Mouse (Mus musculus) embryonic facial prominence, embryonic 13.5 days (tissue): Measurements from ENCODE around the gene Celsr2. TPM values are rescaled to one million over a fixed set of nuclear protein-coding genes. Genes with fewer than 3 reads are reported as not detected.
A peak's percentile ranks its signal among the peaks of the same experiment; 100 is the strongest.

Experiments used
- ATAC-seq: fragments of 200-750 bp; cut with Nextera tagmentation; 2 replicates; pipeline ENCODE4 v1.8.0; 2017; ENCODE audit warnings: low read depth; ENCODE audit not compliant: insufficient number of reproducible peaks, insufficient read depth, low FRiP score, low TSS enrichment
- H3K27ac ChIP-seq: fragments of 300-500 bp; sonication (generic); 2 replicates; pipeline ENCODE4 v1.5.1; 2015; ENCODE audit warnings: moderate library complexity, mild to moderate bottlenecking, inconsistent platforms
- H3K27me3 ChIP-seq: fragments of 300-500 bp; sonication (generic); 2 replicates; pipeline ENCODE4 v1.6.1; 2015; ENCODE audit warnings: mild to moderate bottlenecking, inconsistent platforms
- H3K36me3 ChIP-seq: fragments of 300-500 bp; sonication (generic); 2 replicates; pipeline ENCODE4 v1.6.1; 2015; ENCODE audit warnings: mild to moderate bottlenecking, inconsistent platforms
- H3K4me1 ChIP-seq: fragments of 300-500 bp; sonication (generic); 2 replicates; pipeline ENCODE4 v1.6.1; 2015; ENCODE audit warnings: inconsistent platforms
- H3K4me2 ChIP-seq: fragments of 300-500 bp; sonication (generic); 2 replicates; pipeline ENCODE4 v1.6.1; 2015; ENCODE audit warnings: moderate library complexity, mild to moderate bottlenecking, inconsistent platforms
- H3K4me3 ChIP-seq: fragments of 300-500 bp; sonication (generic); 2 replicates; pipeline ENCODE4 v1.5.1; 2015; ENCODE audit warnings: mild to moderate bottlenecking, inconsistent platforms
- H3K9ac ChIP-seq: fragments of 300-500 bp; sonication (generic); 2 replicates; pipeline ENCODE4 v1.6.1; 2015; ENCODE audit warnings: mild to moderate bottlenecking, inconsistent platforms
- H3K9me3 ChIP-seq: fragments of 300-500 bp; sonication (generic); 2 replicates; pipeline ENCODE4 v1.6.1; 2016; ENCODE audit warnings: inconsistent platforms
- WGBS: fragments of 180-500 bp; shearing (Covaris S2); methylation state at CpG from one replicate; pipeline ENCODE4 v1.1.7; 2015; ENCODE audit warnings: mixed read lengths; 5-methylcytosine and 5-hydroxymethylcytosine counted together
- polyA plus RNA-seq: library from polyadenylated mRNA; unstranded; fragments of >200 nt; fragmentation: Nextera tagmentation; extraction: Ambion mirVana; gene quantifications from 2 replicates; pipeline ENCODE4 v1.2.1, GENCODE M21; 2015

The Celsr2 gene
- polyA plus RNA-seq, 1 experiment from 2014 or later, result 11.5 TPM

- Histone ChIP-seq H3K9ac (no peak overlapping the region), H3K4me2 (no peak overlapping the region), H3K27me3 (no peaks in the 10 kb centered on the region), H3K4me3 (no peak overlapping the region), H3K36me3 (no peaks in the 10 kb centered on the region), H3K27ac (peak overlapping the region; percentile 22; the same call in 1 of the 2 replicates), H3K4me1 (peaks cover 9% of the 10 kb centered on the region), H3K9me3 (no peaks in the 10 kb centered on the region)
- WGBS, result 51% methylated on average over 3 of the region's 3 CpGs
- ATAC-seq, result no peak
These were observed 43.1 kb downstream of the Celsr2 start for GRCm38 (mm10) chr3:108372274-108372673.

DNA sequence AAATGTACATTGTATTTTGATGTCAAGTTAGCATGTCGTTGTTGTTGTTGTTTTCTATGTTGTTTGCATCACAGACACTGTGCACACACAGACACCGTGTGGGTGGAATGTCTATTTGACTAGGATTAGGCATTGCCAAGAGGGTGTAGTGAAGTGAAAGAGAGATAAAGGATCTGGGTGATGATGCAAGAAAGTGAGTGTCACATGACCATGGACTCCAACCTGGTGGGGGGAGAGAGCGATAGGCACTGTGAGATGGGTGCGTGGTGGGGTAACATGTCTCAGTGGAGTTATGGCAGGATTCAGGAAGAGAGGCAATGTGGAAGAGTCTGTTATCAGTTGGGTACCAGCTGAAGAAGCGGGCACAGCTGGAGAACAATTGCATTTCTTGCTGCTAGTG, 46.6 kb downstream of the Celsr2 start:
- ATAC-seq, result no peak
- Histone ChIP-seq H3K36me3 (no peaks in the 10 kb centered on the region), H3K9ac (no peak overlapping the region), H3K27me3 (no peaks in the 10 kb centered on the region), H3K4me1 (peaks cover 14% of the 10 kb centered on the region), H3K4me3 (no peak overlapping the region), H3K27ac (no peak overlapping the region), H3K4me2 (no peak overlapping the region), H3K9me3 (no peaks in the 10 kb centered on the region)
- 81% methylated on average over 5 of the region's 5 CpGs for WGBS

GRCm38 (mm10) chr3:108367828-108368227, 47.5 kb downstream of the Celsr2 start:
- no peak overlapping the region for H3K4me2 ChIP-seq
- no peak for ATAC-seq
- 76% methylated on average over 3 of the region's 3 CpGs for WGBS

DNA sequence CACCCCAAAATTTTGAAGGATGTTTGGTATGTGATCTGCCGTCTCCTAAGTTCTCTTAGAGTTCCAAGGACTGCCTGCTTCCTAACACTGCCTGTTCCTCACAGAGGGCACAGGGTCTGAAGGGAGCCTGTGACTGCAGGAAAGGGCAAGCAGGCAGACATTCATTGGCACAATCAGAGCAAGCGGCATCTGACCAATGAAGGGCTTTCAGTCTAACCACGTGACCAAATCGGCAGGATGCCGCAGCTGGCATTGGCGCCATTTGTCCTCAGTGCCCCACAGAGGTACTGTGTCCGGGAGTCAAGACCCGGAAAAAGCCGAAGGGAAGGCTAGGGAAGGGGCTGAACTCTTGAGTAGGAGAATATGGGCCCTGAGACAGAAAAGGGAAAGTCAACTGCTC, 48.2 kb downstream of the Celsr2 start:
- Histone ChIP-seq H3K27me3 (no peaks in the 10 kb centered on the region), H3K4me1 (peaks cover 4% of the 10 kb centered on the region; the same call in 1 of the 2 replicates), H3K9me3 (no peaks in the 10 kb centered on the region), H3K9ac (no peak overlapping the region), H3K4me2 (no peak overlapping the region), H3K36me3 (no peaks in the 10 kb centered on the region), H3K27ac (no peak overlapping the region), H3K4me3 (no peak overlapping the region)
- WGBS, result 54% methylated on average over 9 of the region's 9 CpGs
- no peak for ATAC-seq

More at GRCm38 (mm10) chr3:108367828-108368227, 47.5 kb downstream of the Celsr2 start:
- no peak overlapping the region for H3K4me3 ChIP-seq
- no peaks in the 10 kb centered on the region for H3K36me3 ChIP-seq
- H3K4me1 ChIP-seq, result peaks cover 11% of the 10 kb centered on the region
- H3K27ac ChIP-seq, result no peak overlapping the region
- H3K27me3 ChIP-seq, result no peaks in the 10 kb centered on the region
- no peaks in the 10 kb centered on the region for H3K9me3 ChIP-seq
- H3K9ac ChIP-seq, result no peak overlapping the region

GRCm38 (mm10) chr3:108364270-108364995, 50.9 kb downstream of the Celsr2 start, which contains the start of gene Mybphl:
Gene Mybphl (plus strand): TSS chr3:108364911.
- Histone ChIP-seq H3K9me3 (no peaks in the 10 kb centered on the region), H3K27me3 (no peaks in the 10 kb centered on the region), H3K27ac (no peak within 1 kb of the TSS), H3K36me3 (no peaks in the 10 kb centered on the region), H3K4me3 (no peak within 1 kb of the TSS), H3K4me2 (no peak within 1 kb of the TSS), H3K4me1 (peaks cover 27% of the 10 kb centered on the region), H3K9ac (peak within 1 kb of the TSS; percentile 12; the same call in 1 of the 2 replicates)
- 72% methylated on average over 9 of the region's 9 CpGs for WGBS
- 0 out of 2 replicates have a peak, but pooled peaks have one; percentile 3 for ATAC-seq

GRCm38 (mm10) chr3:108363626-108364025, 51.7 kb downstream of the Celsr2 start:
- no peaks in the 10 kb centered on the region for H3K36me3 ChIP-seq
- no peak overlapping the region for H3K27ac ChIP-seq
- no peak overlapping the region for H3K4me3 ChIP-seq
- H3K27me3 ChIP-seq, result no peaks in the 10 kb centered on the region
- WGBS, result 71% methylated on average over 3 of the region's 3 CpGs
- no peak for ATAC-seq
- no peaks in the 10 kb centered on the region for H3K9me3 ChIP-seq
- H3K4me1 ChIP-seq, result peaks cover 27% of the 10 kb centered on the region
- H3K4me2 ChIP-seq, result no peak overlapping the region
- H3K9ac ChIP-seq, result no peak overlapping the region

DNA sequence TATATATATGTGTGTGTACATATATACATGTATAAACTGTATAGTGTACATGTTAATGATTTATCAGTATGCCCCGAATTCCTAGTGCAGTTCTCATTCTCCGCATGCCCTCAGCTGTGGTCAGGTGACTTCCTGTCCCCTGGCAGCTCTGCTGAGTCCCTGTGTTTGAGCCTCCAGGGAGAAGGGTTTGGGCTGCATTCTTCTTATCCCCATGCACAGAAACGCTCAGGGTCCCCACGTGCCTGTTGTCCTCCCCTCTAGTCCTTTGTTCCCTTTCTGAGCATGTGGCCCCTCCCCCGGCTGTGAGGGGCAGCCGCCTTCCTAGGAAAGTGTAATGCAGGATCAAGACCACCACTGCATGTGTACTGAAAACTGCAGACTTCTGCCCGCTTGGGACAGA, 54.5 kb downstream of the Celsr2 start:
- Histone ChIP-seq H3K27me3 (no peaks in the 10 kb centered on the region), H3K4me1 (peaks cover 27% of the 10 kb centered on the region), H3K36me3 (peaks cover 18% of the 10 kb centered on the region), H3K4me2 (peak overlapping the region; percentile 30; the same call in 1 of the 2 replicates), H3K9me3 (no peaks in the 10 kb centered on the region), H3K27ac (peak overlapping the region; percentile 78), H3K9ac (0 out of 2 replicates have a peak overlapping the region, but pooled peaks have one; percentile 22), H3K4me3 (no peak overlapping the region)
- no peak for ATAC-seq
- WGBS, result 11% methylated on average over 7 of the region's 7 CpGs

GRCm38 (mm10) chr3:108358445-108358844, 56.9 kb downstream of the Celsr2 start:
- 76% methylated on average over 6 of the region's 6 CpGs for WGBS
- no peak overlapping the region for H3K4me3 ChIP-seq
- no peak for ATAC-seq
- no peaks in the 10 kb centered on the region for H3K9me3 ChIP-seq
- H3K27me3 ChIP-seq, result no peaks in the 10 kb centered on the region
- no peak overlapping the region for H3K9ac ChIP-seq
- peaks cover 39% of the 10 kb centered on the region for H3K36me3 ChIP-seq
- no peak overlapping the region for H3K4me2 ChIP-seq
- no peak overlapping the region for H3K27ac ChIP-seq
- H3K4me1 ChIP-seq, result peaks cover 22% of the 10 kb centered on the region

- Histone ChIP-seq H3K4me2 (no peak overlapping the region), H3K27me3 (no peaks in the 10 kb centered on the region), H3K9me3 (no peaks in the 10 kb centered on the region), H3K9ac (no peak overlapping the region), H3K4me3 (no peak overlapping the region), H3K27ac (no peak overlapping the region), H3K36me3 (peaks cover 44% of the 10 kb centered on the region), H3K4me1 (peaks cover 22% of the 10 kb centered on the region)
- ATAC-seq, result no peak
- 91% methylated on average over 10 of the region's 10 CpGs for WGBS
These were observed 58.3 kb downstream of the Celsr2 start for GRCm38 (mm10) chr3:108357051-108357450.

GRCm38 (mm10) chr3:108355245-108355644, 60.1 kb downstream of the Celsr2 start:
- peaks cover 57% of the 10 kb centered on the region for H3K36me3 ChIP-seq
- H3K9ac ChIP-seq, result no peak overlapping the region
- WGBS, result 83% methylated on average over 3 of the region's 3 CpGs
- H3K27ac ChIP-seq, result no peak overlapping the region
- H3K27me3 ChIP-seq, result no peaks in the 10 kb centered on the region
- H3K4me1 ChIP-seq, result peaks cover 5% of the 10 kb centered on the region; the same call in 1 of the 2 replicates
- H3K4me2 ChIP-seq, result no peak overlapping the region
- no peak for ATAC-seq
- no peak overlapping the region for H3K4me3 ChIP-seq
- no peaks in the 10 kb centered on the region for H3K9me3 ChIP-seq

DNA sequence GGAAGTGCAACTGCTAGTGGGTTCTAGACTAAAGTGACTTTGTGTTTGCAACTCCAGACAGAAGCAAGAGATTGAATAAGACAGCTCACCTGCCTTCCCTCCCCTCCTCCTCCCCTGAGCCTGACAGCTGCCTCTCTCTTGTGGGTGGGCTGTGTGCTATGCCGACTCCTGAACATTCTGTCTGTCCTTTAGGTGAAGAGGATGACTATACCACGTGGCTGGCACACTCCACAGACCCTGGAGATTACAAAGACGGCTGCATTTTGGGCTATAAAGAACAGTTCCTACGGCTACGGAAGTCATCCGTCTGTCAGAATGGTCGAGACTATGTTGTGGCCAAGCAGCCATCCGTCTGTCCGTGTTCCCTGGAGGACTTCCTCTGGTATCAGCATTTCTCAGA, 67.0 kb downstream of the Celsr2 start:
- ATAC-seq, result no peak
- H3K36me3 ChIP-seq, result peaks cover 68% of the 10 kb centered on the region
- no peak overlapping the region for H3K27ac ChIP-seq
- no peaks in the 10 kb centered on the region for H3K4me1 ChIP-seq
- H3K4me3 ChIP-seq, result no peak overlapping the region
- WGBS, result 83% methylated on average over 9 of the region's 9 CpGs
- H3K27me3 ChIP-seq, result no peaks in the 10 kb centered on the region
- H3K9me3 ChIP-seq, result no peaks in the 10 kb centered on the region
- no peak overlapping the region for H3K9ac ChIP-seq
- no peak overlapping the region for H3K4me2 ChIP-seq

- Histone ChIP-seq H3K9me3 (no peaks in the 10 kb centered on the region), H3K27ac (no peak overlapping the region), H3K4me1 (no peaks in the 10 kb centered on the region), H3K4me3 (no peak overlapping the region), H3K4me2 (no peak overlapping the region), H3K9ac (no peak overlapping the region), H3K27me3 (no peaks in the 10 kb centered on the region), H3K36me3 (peaks cover 68% of the 10 kb centered on the region)
- 87% methylated on average over 7 of the region's 7 CpGs for WGBS
- no peak for ATAC-seq
These were observed 69.5 kb downstream of the Celsr2 start for GRCm38 (mm10) chr3:108345855-108346254.
